Mouse (Mus musculus): Measurements from ENCODE around the gene Uxt.

DNA sequence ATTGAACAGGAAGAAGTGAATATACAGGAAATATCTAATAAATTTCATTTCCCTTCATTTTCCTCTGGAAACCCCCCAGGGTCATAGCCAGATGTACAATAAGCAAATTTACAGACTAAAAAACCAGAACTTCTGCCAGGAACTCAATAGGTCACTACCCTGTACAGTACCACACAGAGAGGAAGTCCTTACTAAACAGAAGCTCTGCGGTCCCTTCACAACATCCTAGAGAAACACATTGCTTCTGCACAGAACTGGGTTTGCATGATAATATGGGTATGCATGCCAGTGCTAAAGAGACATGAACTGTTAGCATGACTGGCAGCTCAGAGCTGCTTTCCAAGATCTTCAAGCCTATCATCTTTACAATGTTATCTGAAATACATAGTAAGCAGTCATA lies 32.0 kb downstream of the Uxt start:
- no peak for TF ChIP-seq CTCF (conservative IDR thresholded peaks at IDR 0.05; ENCODE audit: insufficient read depth, insufficient read length, low read depth, low read length)
- TF ChIP-seq POLR2A (IDR thresholded peaks at IDR 0.05; ENCODE audit: low read depth, low read length): no peak
